Mouse (Mus musculus) forebrain, embryonic 13.5 days (tissue): Measurements from ENCODE around the gene Sco2. TPM values are rescaled to one million over a fixed set of nuclear protein-coding genes. Genes with fewer than 3 reads are reported as not detected.

Experiments
- ATAC-seq: fragments of 200-750 bp; cut with Nextera tagmentation; 2 replicates; pipeline ENCODE4 v1.8.0; 2017
- H3K27ac ChIP-seq: fragments of 300-500 bp; sonication (generic); 2 replicates; pipeline ENCODE4 v1.5.1; 2015; ENCODE audit warnings: inconsistent platforms, mild to moderate bottlenecking, moderate library complexity
- H3K27me3 ChIP-seq: fragments of 300-500 bp; sonication (generic); 2 replicates; pipeline ENCODE4 v1.6.1; 2015; ENCODE audit warnings: mild to moderate bottlenecking, inconsistent platforms
- H3K36me3 ChIP-seq: fragments of 300-500 bp; sonication (generic); 2 replicates; pipeline ENCODE4 v1.6.1; 2015; ENCODE audit warnings: mild to moderate bottlenecking, inconsistent platforms; ENCODE audit not compliant: poor library complexity, severe bottlenecking
- H3K4me1 ChIP-seq: fragments of 300-500 bp; sonication (generic); 2 replicates; pipeline ENCODE4 v1.6.1; 2015; ENCODE audit warnings: inconsistent platforms
- H3K4me2 ChIP-seq: fragments of 300-500 bp; sonication (generic); 2 replicates; pipeline ENCODE4 v1.6.1; 2015; ENCODE audit warnings: inconsistent platforms, mild to moderate bottlenecking, moderate library complexity
- H3K4me3 ChIP-seq: fragments of 300-500 bp; sonication (generic); 2 replicates; pipeline ENCODE4 v1.5.1; 2015; ENCODE audit warnings: mild to moderate bottlenecking, inconsistent platforms
- H3K9ac ChIP-seq: fragments of 300-500 bp; sonication (generic); 2 replicates; pipeline ENCODE4 v1.6.1; 2015; ENCODE audit warnings: mild to moderate bottlenecking, inconsistent platforms
- H3K9me3 ChIP-seq: fragments of 300-500 bp; sonication (generic); replicated peaks from 2 replicates; pipeline ENCODE4 v1.6.1; 2016; ENCODE audit warnings: inconsistent platforms
- WGBS: fragments of 180-500 bp; shearing (Covaris S2); methylation state at CpG from one replicate; pipeline ENCODE4 v1.1.7; 2015; 5-methylcytosine and 5-hydroxymethylcytosine counted together
- polyA plus RNA-seq: library from polyadenylated mRNA; unstranded; fragments of >200 nt; fragmentation: Nextera tagmentation; extraction: Ambion mirVana; gene quantifications from 2 replicates; pipeline ENCODE4 v1.2.1, GENCODE M21; 2015

Gene Sco2
- 4.0 and 7.4 TPM in 2 replicates for polyA plus RNA-seq

DNA sequence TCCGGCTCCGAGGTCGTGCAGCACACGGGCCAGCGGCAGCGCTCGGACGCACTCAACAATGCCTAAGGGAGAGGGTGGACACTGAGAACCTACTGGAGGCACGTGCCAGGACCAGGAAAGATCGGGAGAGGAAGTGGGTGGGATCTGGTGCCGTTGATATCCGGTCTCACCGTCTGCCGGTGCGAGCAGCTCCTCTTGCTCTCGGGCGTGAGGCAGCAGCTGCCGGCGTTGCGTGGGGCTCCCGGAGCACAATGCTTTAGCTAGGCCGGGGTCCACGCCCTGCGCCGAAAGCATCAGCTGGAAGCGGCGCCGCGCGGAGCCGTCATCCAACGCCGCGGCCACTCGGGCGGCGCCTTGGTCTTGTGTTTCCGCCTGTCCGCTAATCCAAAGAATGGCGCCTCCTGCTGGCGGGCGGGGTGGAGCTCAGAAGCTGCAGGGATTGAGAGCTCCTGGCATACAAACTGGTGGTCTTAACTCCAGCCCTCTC is at the start of gene Sco2:
Gene Sco2, minus strand, starts transcription at position 85 of the 487 bp plus-strand sequence.
- peak within 1 kb of the TSS; percentile 93 for H3K27ac ChIP-seq
- under 1% methylated on average over 42 of the region's 42 CpGs for WGBS

DNA sequence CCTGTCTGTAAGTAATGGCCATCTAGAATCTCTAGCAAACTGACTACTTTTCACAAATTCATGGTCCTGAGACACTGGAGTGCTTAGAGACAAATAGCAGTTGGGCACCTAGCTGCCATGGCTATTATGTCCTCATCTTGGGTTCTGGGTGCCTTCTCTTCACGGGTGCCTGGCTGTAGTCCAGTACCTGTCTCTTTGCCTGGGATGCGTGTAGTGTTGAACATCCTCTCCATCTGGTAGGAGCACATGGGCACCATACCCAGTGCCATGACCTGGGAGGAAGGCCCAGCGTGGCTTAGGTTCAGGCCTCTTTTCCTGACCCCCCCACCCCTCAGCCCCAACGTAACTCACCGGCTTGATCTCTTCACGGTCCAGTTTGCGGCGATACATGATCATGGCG is 48.3 kb upstream of the Sco2 start:
- 95% methylated on average over 9 of the region's 9 CpGs for WGBS
- Histone ChIP-seq H3K4me3 (no peak overlapping the region), H3K9me3 (no peaks in the 10 kb centered on the region), H3K4me1 (0 out of 2 replicates have a peak, but pooled peaks cover 3% of the 10 kb centered on the region), H3K27me3 (no peaks in the 10 kb centered on the region), H3K27ac (no peak overlapping the region), H3K36me3 (peaks cover 77% of the 10 kb centered on the region), H3K9ac (no peak overlapping the region), H3K4me2 (no peak overlapping the region)
- ATAC-seq: no peak

More for the DNA sequence above, at the start of gene Sco2:
- H3K27me3 ChIP-seq: peaks cover 35% of the 10 kb centered on the region
- peaks cover 22% of the 10 kb centered on the region for H3K4me1 ChIP-seq
- peak; percentile 88 for ATAC-seq
- peak within 1 kb of the TSS; percentile 87 for H3K9ac ChIP-seq
- H3K4me3 ChIP-seq: peak within 1 kb of the TSS; percentile 70
- H3K36me3 ChIP-seq: peaks cover 40% of the 10 kb centered on the region
- H3K4me2 ChIP-seq: peak within 1 kb of the TSS; percentile 71
- no peaks in the 10 kb centered on the region for H3K9me3 ChIP-seq

DNA sequence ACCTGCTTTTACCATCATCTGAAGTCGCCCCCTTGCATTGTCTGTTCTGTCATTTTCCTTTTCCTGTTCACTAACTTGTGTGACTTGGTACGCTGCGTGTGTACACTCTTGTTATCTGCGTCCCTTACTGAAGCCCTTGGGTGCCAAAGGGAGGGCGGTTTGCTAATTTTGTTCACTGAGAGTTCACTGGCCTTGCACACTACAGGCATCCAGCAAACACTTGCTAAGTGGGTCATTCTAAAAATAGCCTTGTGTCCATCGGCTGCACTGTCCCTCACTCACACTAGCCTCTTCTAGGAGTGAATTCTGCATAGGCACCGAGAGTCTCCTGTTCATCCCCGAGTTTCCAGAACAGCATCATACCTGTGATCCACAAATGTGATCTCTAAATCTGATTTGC is 41.6 kb upstream of the Sco2 start:
- Histone ChIP-seq H3K9me3 (no peaks in the 10 kb centered on the region), H3K4me3 (no peak overlapping the region), H3K9ac (no peak overlapping the region), H3K4me2 (no peak overlapping the region), H3K27me3 (no peaks in the 10 kb centered on the region), H3K4me1 (no peaks in the 10 kb centered on the region), H3K36me3 (peaks cover 41% of the 10 kb centered on the region), H3K27ac (no peak overlapping the region)
- no peak for ATAC-seq
- whole genome bisulfite sequencing: 93% methylated on average over 8 of the region's 8 CpGs

DNA sequence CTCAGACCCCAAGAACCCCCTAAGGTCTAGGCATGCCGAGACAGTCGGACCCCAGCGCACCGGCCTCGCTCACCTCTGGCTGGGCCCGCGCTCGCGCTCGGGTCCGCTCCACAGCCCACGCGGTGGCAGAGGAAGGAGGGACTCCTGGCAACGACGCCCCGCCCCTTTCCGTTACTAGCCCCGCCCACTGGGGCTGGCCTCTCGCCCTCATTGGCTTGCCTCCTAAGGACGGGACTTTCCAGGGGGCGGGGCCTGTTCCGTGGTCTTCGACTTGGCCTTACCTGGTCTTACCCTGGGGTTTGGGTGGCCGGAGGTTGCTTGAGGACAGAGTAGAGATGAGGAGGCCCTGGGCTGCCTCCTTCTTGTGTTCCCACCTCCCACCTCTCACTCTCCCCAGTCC is 36.5 kb upstream of the Sco2 start, which contains the start of gene Syce3:
Gene Syce3, minus strand, starts transcription at position 386 of the 400 bp plus-strand sequence.
- Histone ChIP-seq H3K4me2 (no peak within 1 kb of the TSS), H3K4me3 (no peak within 1 kb of the TSS), H3K9me3 (peaks cover 8% of the 10 kb centered on the region; the same call in 1 of the 2 replicates), H3K36me3 (no peaks in the 10 kb centered on the region), H3K27ac (no peak within 1 kb of the TSS), H3K27me3 (no peaks in the 10 kb centered on the region), H3K9ac (no peak within 1 kb of the TSS), H3K4me1 (no peaks in the 10 kb centered on the region)
- no peak for ATAC-seq
- WGBS: 87% methylated on average over 24 of the region's 24 CpGs

DNA sequence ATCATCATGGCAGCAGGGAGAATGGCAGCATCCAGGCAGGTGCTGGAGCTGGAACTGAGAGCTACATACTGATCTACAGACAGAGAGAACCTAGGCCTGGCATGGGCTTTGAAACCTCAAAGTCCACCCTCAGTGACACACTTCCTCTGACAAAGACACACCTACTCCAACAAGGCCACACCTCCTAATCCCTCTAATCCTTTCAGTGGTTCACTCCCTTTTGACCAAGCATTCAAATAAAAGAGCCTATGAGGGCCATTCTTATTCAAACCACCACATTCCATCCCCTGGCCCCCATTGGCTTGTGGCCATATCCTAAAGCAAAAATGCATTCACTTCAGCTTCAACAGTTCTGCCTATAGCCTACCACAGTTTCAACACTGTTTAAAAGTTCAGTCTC is 33.0 kb upstream of the Sco2 start:
- no peak for ATAC-seq
- no peaks in the 10 kb centered on the region for H3K27me3 ChIP-seq
- no peaks in the 10 kb centered on the region for H3K36me3 ChIP-seq
- H3K4me3 ChIP-seq: no peak overlapping the region
- H3K4me2 ChIP-seq: no peak overlapping the region
- H3K4me1 ChIP-seq: no peaks in the 10 kb centered on the region
- no peak overlapping the region for H3K9ac ChIP-seq
- peaks cover 8% of the 10 kb centered on the region; the same call in 1 of the 2 replicates for H3K9me3 ChIP-seq
- no peak overlapping the region for H3K27ac ChIP-seq

DNA sequence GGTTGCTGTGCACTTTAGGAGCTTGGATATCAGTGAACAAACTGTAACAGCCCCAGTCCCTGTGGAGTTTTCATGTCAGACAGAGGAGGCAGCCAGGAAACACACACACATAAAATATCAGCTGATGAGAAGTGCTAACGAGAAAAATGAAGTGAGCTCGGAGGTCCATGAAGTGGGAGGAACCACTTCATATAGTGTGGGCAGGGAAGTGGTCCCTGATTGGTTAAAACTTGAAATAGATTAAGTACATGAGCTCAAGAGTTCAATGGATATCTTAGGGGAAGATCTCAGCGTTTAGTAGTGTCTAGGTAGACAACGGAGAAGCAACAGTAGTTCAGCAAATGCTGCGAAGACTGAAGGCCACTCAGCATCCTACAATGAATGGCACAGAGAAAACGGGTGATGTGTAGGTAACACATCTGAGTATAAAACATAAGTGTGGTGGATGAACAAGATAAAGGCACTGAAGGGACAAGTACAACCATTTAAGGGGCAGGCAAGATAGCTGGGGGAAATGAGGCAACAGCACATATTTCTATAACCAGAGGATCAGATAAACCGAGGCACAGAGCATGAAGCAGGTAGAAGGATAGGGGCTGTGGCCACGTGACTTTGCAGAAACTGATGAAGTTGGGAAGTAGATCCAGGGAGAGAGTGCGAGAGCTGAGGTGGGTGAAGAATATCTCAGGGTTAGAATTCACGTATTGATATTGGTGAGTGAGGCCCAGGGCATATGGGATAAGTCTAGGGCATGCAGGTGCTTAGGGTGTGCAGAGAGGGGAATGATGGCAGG is 31.4 kb upstream of the Sco2 start:
- no peaks in the 10 kb centered on the region for H3K36me3 ChIP-seq
- H3K27ac ChIP-seq: no peak overlapping the region
- H3K9me3 ChIP-seq: peaks cover 8% of the 10 kb centered on the region; the same call in 1 of the 2 replicates
- no peak for ATAC-seq
- H3K4me2 ChIP-seq: no peak overlapping the region
- no peak overlapping the region for H3K4me3 ChIP-seq
- no peak overlapping the region for H3K9ac ChIP-seq
- no peaks in the 10 kb centered on the region for H3K27me3 ChIP-seq
- 82% methylated on average over 10 of the region's 10 CpGs for WGBS
- no peaks in the 10 kb centered on the region for H3K4me1 ChIP-seq

DNA sequence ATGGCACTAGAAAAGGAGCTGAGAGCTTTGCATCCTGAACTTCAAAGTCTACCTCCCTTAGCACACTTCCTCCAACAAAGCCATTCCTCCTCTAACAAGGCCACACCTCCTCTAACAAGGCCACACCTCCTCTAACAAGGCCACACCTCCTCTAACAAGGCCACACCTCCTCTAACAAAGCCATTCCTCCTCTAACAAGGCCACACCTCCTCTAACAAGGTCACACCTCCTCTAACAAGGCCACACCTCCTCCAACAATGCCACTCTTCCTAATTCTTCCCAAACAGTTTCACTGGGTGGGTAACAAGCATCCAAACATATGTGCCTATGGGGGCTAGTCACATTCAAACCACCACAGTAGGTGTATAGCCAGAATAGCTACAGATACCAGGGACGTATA is 28.8 kb upstream of the Sco2 start:
- Histone ChIP-seq H3K9ac (no peak overlapping the region), H3K36me3 (no peaks in the 10 kb centered on the region), H3K27ac (no peak overlapping the region), H3K4me3 (no peak overlapping the region), H3K9me3 (no peaks in the 10 kb centered on the region; the same call in 1 of the 2 replicates), H3K4me1 (no peaks in the 10 kb centered on the region), H3K27me3 (no peaks in the 10 kb centered on the region), H3K4me2 (no peak overlapping the region)
- 84% methylated on average over 1 of the region's 1 CpGs for WGBS
- ATAC-seq: no peak

DNA sequence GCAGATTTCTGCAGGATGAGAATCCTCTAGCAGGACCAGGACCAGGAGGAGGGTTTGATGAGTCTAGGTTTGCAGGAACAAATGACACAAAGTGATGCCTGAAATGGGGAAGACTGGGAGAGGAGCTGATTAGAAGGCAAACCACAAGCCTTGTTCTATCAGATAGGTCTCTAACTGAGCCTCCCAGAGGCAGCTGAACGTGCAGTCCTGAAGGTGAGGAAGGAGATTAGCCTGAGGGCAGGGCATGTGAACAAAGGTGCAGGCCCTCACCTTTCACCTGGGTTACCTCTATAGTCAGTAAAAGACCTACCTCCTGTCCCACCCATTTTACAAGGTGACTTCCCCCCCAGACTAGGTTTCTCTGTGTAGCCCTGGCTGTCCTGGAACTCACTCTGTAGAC is 26.1 kb upstream of the Sco2 start:
- H3K4me1 ChIP-seq: no peaks in the 10 kb centered on the region
- no peak overlapping the region for H3K4me2 ChIP-seq
- H3K9ac ChIP-seq: no peak overlapping the region
- no peak overlapping the region for H3K27ac ChIP-seq
- H3K4me3 ChIP-seq: no peak overlapping the region
- ATAC-seq: no peak
- 53% methylated on average over 1 of the region's 1 CpGs for WGBS
- H3K36me3 ChIP-seq: no peaks in the 10 kb centered on the region
- no peaks in the 10 kb centered on the region for H3K9me3 ChIP-seq
- H3K27me3 ChIP-seq: no peaks in the 10 kb centered on the region

DNA sequence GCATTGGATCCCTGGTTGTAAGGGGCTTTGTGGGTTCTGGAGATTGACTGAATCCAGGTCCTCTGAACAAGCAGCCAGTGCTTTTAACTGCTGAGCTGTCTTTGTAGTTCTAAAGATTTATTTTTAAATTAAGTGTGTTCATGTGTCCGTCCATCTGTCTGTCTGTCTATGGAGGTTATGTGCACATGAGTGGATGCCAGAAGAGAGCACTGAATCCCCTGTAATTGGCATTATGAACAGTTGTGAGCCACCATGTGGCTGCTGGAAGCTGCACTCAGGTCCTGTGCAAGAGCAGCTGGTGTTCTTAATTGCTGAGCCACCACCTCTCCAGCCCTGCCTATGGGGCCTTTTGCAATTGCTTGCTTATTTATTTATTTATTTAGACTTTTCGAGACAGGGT is 24.5 kb upstream of the Sco2 start:
- Histone ChIP-seq H3K4me2 (no peak overlapping the region), H3K4me3 (no peak overlapping the region), H3K9me3 (no peaks in the 10 kb centered on the region), H3K4me1 (no peaks in the 10 kb centered on the region), H3K27me3 (no peaks in the 10 kb centered on the region), H3K27ac (no peak overlapping the region), H3K36me3 (no peaks in the 10 kb centered on the region), H3K9ac (no peak overlapping the region)
- ATAC-seq: no peak
- WGBS: 54% methylated on average over 2 of the region's 2 CpGs

DNA sequence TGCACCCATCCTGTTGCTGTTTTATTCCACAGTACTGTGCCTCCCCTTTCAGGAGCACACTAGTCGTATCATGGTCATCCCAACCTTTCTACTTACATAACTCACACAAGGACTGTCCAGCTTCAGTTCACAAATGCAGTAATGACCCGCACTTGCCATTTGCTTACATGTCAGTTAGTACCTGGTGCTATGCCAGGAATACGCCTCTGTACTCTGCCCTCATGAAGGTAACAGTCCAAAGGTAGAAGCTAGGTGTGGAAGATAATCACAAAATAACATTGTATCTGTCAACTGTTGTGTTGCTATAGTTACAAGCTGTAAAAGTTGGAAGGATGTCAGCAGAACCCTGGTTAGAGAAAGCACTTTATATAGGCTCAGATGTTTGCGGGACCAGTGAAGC is 23.2 kb upstream of the Sco2 start:
- Histone ChIP-seq H3K4me3 (no peak overlapping the region), H3K27me3 (no peaks in the 10 kb centered on the region), H3K9ac (no peak overlapping the region), H3K27ac (no peak overlapping the region), H3K36me3 (no peaks in the 10 kb centered on the region), H3K4me1 (no peaks in the 10 kb centered on the region), H3K4me2 (no peak overlapping the region), H3K9me3 (no peaks in the 10 kb centered on the region)
- 90% methylated on average over 4 of the region's 4 CpGs for WGBS
- no peak for ATAC-seq

DNA sequence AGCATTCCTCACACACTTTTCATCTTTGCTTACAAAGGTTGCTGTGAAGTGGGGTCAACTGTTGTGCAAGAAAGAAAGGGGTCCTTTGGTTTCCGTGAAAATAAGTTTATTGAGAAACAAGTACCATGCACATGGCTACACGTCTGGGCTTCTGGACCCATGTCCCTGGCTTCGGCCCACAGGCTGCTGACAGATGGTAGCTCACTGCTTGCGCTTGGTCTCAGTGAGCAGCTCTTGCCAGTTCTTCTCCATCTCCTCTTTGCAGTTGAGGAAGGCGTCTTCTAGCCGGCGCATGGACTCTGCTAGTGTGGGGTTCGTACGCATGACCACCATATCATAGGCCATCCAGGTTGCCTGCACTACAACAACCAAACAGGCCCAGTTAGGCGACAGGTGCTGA is 16.4 kb upstream of the Sco2 start:
- WGBS: 90% methylated on average over 10 of the region's 10 CpGs
- H3K4me3 ChIP-seq: no peak overlapping the region
- H3K27ac ChIP-seq: no peak overlapping the region
- H3K36me3 ChIP-seq: no peaks in the 10 kb centered on the region
- H3K4me1 ChIP-seq: no peaks in the 10 kb centered on the region
- no peak overlapping the region for H3K4me2 ChIP-seq
- no peak overlapping the region for H3K9ac ChIP-seq
- no peaks in the 10 kb centered on the region for H3K9me3 ChIP-seq
- H3K27me3 ChIP-seq: 0 out of 2 replicates have a peak, but pooled peaks cover 3% of the 10 kb centered on the region
- ATAC-seq: no peak

DNA sequence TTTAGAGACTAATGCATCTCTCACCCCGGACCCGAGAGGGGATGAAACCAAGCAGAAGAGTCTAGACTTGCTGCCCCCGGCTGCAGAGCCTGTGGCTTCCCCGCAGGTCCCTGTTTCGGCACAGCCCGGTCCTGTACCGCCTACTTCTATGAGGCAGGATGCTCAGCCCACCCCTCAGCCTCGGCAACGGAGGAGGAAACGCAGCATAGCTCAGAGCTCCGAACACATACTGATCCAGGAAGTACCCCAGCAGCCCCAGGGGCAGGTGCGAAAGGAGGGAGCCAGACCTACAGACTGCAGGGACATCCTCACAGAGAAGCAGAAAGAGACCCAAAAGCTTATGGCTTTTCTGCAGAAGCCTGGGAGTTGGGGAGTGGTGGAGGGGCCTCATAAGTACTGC is 13.5 kb upstream of the Sco2 start:
- H3K36me3 ChIP-seq: no peaks in the 10 kb centered on the region
- no peaks in the 10 kb centered on the region for H3K4me1 ChIP-seq
- no peak overlapping the region for H3K4me2 ChIP-seq
- no peaks in the 10 kb centered on the region for H3K9me3 ChIP-seq
- no peak for ATAC-seq
- 52% methylated on average over 12 of the region's 12 CpGs for WGBS
- H3K4me3 ChIP-seq: no peak overlapping the region
- H3K27me3 ChIP-seq: peaks cover 15% of the 10 kb centered on the region; the same call in 1 of the 2 replicates
- no peak overlapping the region for H3K27ac ChIP-seq
- no peak overlapping the region for H3K9ac ChIP-seq
